Mouse (Mus musculus): ENCODE measurements around the gene Mmp25.

Mmp25 gene

GRCm38 (mm10) chr17:23661526-23661925 lies 16.4 kb upstream of the Mmp25 start:
- DNase-seq, result peak; percentile 15

GRCm38 (mm10) chr17:23660876-23661200 lies 15.8 kb upstream of the Mmp25 start:
- peak; percentile 8 for DNase-seq

GRCm38 (mm10) chr17:23660117-23660875 lies 15.2 kb upstream of the Mmp25 start, which contains the start of gene Bicdl2:
TSS of gene Bicdl2 (plus strand) at chr17:23660506.
- DNase-seq, result peak; percentile 57

- no peak for DNase-seq
These were observed 13.4 kb upstream of the Mmp25 start for GRCm38 (mm10) chr17:23658450-23658849.

GRCm38 (mm10) chr17:23654410-23654809 lies 9.3 kb upstream of the Mmp25 start:
- DNase-seq, result no peak

GRCm38 (mm10) chr17:23654001-23654400 lies 8.9 kb upstream of the Mmp25 start:
- DNase-seq, result no peak

GRCm38 (mm10) chr17:23653324-23653723 lies 8.2 kb upstream of the Mmp25 start:
- no peak for DNase-seq

GRCm38 (mm10) chr17:23651363-23651762 lies 6.3 kb upstream of the Mmp25 start:
- DNase-seq, result no peak

- no peak for DNase-seq
These were observed 817 bp upstream of the Mmp25 start for GRCm38 (mm10) chr17:23645894-23646293.

- no peak for DNase-seq
These were observed 13.8 kb downstream of the Mmp25 start for GRCm38 (mm10) chr17:23631241-23631640.

- DNase-seq, result peak; percentile 75
These were observed 14.7 kb downstream of the Mmp25 start for GRCm38 (mm10) chr17:23630195-23631020.

GRCm38 (mm10) chr17:23627813-23628212 lies 17.3 kb downstream of the Mmp25 start:
- DNase-seq, result no peak

- DNase-seq, result no peak
These were observed 24.7 kb downstream of the Mmp25 start for GRCm38 (mm10) chr17:23620351-23620750.

- no peak for DNase-seq
These were observed 28.0 kb downstream of the Mmp25 start for GRCm38 (mm10) chr17:23617087-23617486.

- peak; percentile 80 for DNase-seq
These were observed 34.7 kb downstream of the Mmp25 start for GRCm38 (mm10) chr17:23610361-23610800.

- peak; percentile 76 for DNase-seq
These were observed 35.5 kb downstream of the Mmp25 start for GRCm38 (mm10) chr17:23609612-23610011.

GRCm38 (mm10) chr17:23605220-23605619 lies 39.9 kb downstream of the Mmp25 start:
- no peak for DNase-seq

- no peak for DNase-seq
These were observed 40.7 kb downstream of the Mmp25 start for GRCm38 (mm10) chr17:23604394-23604793.

GRCm38 (mm10) chr17:23603542-23603941 lies 41.5 kb downstream of the Mmp25 start:
- DNase-seq, result no peak

- DNase-seq, result no peak
These were observed 42.0 kb downstream of the Mmp25 start for GRCm38 (mm10) chr17:23603077-23603476.

- DNase-seq, result no peak
These were observed 43.1 kb downstream of the Mmp25 start for GRCm38 (mm10) chr17:23601836-23602585.

- DNase-seq, result no peak
These were observed 44.1 kb downstream of the Mmp25 start, which contains the start of gene Zscan10 for GRCm38 (mm10) chr17:23600641-23601622. TSS of gene Zscan10 (plus strand) at chr17:23600856.
